Mouse (Mus musculus) thymus, postnatal 4 days (tissue): Measurements from ENCODE around the gene Mark4.

ENCODE experiments used
- DNase-seq: peaks from one replicate; pipeline ENCODE4 v3.0.0; 2021

Mark4 gene

DNA sequence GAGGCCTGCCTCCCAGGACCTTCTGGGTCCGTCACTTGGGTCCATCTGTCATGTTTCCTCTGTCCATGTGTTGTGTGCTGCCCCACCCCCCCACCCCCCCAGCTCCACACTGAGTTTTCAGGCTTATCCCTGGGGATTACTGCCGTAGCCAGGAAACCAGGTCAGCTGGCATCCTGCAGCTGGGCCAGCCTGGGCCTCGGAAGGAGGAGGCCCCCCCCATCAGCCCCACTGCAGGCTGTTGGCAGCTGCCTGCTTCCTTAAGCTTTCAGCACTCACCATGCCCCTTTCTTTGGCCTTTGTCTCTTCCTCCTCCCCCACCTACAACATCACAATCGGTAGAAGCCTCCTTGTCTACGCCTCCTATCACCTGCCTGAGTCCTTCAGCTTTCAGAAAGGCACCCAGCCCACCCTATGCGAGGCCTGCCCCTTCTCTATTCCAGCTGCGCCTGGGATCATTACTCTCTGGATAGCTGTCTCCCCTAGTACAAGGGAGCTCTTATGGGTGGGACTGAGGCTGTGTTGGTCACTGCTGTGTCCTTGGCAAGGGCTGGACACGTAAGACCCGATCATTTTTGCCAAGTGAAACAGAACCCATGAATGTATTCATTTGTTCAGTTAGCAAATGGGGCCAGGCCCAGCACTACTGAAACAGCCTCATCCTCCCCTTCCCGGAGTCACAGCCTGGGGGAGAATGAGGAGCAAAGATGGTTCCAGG, 69.8 kb downstream of the Mark4 start:
- DNase-seq: no peak

DNA sequence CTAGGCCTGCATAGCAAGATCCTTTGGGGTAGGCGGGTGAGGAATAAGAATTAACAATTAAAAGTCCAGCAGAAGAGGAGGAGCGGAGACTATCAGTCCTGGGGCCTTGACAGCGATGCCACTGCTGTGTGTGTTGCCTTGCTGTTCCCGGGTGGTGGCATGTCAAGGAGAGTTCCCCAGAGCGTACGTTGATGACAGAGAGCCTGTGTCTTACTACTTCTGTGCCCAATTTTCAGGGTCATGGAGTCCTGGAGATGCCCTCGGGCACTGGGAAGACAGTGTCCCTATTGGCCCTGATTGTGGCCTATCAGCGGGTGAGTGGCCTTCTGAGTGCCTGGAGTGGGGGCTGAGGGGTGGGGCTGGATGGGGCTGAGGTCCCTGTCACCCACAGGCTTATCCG, 74.9 kb downstream of the Mark4 start:
- DNase-seq: no peak

DNA sequence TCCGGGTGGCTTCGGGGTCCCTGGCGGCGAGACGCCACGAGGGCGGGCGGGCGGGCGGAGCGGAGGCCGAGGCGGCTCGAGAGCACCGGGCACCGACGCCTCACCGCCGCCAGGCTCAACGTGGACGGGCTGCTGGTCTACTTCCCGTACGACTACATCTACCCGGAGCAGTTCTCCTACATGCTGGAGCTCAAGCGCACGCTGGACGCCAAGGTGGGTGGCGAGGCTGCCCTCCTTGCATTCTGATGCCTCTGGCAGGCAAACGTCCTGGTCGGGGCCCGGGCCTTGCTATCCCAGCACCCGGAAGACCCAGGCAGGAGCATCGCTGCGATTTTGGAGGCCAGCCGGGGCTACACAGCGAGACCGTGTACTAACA, 76.5 kb downstream of the Mark4 start:
- peak; percentile 60 for DNase-seq

DNA sequence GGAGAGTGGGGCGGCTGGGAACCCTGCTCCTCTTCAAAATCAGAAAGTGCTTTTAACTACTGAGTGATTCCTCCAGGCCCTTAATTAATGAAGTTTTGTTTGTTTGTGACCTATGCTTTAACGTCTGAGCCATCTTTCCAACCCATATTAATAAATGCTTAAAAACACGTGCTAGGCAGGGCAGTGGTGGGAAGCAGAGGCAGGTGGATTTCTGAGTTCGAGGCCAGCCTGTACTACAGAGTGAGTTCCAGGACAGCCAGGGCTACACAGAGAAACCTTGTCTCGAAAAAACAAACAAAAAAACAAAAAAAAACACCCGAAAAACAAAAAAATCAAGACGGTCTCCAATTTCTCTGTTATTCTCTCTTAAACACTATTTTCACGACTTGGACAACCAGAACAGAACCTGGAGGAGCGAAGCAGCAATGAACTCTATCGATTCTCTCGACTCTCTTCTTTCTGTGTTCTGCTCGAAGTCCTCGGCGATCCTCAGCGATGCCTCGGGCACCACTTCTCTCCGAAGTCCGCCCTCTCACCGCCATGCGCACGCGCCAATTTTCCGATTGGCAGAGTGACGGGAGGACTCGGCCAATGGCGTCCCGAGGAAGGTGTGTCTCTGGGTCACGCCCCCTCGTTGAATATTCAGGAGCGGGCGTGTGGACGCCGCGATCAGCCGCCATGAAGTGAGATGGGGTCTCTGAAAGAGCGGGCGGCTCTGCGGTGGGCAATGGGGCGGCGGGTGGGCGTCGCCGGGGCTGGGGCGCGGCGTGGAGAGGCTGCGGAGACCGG, 77.0 kb downstream of the Mark4 start, which contains the start of gene Ercc2:
TSS of gene Ercc2 (plus strand) at position 634 of the 789 bp plus-strand sequence.
- DNase-seq: peak; percentile 99

DNA sequence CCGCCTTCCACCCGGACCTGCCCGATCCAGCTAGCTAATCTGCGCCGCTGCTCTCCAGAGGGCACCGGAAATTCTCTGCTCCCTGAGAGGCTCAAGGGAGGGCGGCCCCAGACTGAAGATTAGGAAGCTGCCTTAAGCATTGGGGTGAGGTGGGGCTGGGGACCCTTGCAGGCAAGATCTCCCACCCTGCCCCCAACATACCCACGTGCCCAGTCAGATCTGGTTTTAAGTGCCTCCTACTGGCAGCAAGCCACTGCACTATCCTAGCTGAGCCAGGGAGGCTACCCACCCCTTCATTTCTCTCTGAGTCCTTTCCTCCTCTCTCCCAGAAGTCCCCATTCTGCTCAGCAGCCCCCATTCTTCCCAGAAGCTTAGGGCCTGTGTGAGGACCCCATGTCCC, 80.6 kb downstream of the Mark4 start:
- DNase-seq: no peak

DNA sequence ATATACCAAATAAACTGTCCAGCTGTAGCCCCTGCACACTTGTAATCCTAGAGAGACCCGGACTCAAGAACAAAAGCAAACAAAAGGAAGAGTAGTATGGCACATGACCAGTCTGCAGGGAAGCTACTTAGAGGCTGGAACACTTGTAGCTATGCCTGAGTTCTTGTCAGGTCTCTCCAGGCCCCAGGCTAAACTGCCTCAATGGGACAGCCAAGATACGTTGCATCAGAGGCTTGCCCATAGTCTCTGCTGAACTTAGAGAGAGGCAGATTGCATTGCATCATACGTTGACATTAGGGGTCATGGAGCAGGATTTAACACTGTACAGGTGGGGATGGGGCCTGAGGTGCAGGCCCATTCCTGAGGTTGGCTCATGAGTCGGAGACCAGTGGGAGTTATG, 82.6 kb downstream of the Mark4 start:
- no peak for DNase-seq

DNA sequence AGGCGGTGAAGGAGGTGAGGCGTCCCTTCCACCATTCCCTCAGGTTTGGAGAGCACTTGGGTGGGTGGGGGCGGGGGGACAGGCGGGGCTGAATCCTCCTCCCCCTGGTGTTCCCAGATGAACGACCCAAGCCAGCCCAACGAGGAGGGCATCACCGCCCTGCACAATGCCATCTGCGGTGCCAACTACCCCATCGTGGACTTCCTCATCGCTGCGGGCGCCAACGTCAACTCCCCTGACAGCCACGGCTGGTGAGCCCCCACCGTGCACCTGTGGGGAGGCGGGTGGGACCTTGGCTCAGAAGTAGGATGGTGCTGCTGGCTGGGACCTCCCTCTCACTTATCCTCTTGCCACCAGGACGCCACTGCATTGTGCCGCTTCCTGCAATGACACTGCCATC, 83.3 kb downstream of the Mark4 start:
- peak; percentile 12 for DNase-seq
